Comparison of ENCODE assay signal across 8 mouse cellular contexts in genomic region chr4:129795151-129795860, GRCm38 (mm10). TPM values are rescaled to one million over a fixed set of nuclear protein-coding genes. Genes with fewer than 3 reads are reported as not detected.
DNase-seq lines count a peak whose midpoint lies in the region; ATAC-seq and TF ChIP-seq lines count a peak whose summit lies in the region.

No protein-coding gene starts in this region.

- no peak for TF ChIP-seq CTCF in gastrocnemius, adult 2 months (IDR thresholded peaks at IDR 0.05)
- no peak for TF ChIP-seq CTCF in liver, embryonic 14.5 days (IDR thresholded peaks at IDR 0.05; ENCODE audit: low read depth)

- no peaks in the 10 kb centered on the region for H3K27me3 ChIP-seq in hindbrain, embryonic 14.5 days (ENCODE audit: control insufficient read depth, insufficient read depth, low read length)
- H3K27me3 ChIP-seq in liver, embryonic 14.5 days (ENCODE audit: control insufficient read depth, insufficient read depth, low read length), result no peaks in the 10 kb centered on the region
- H3K27me3 ChIP-seq in neural tube, embryonic 14.5 days (ENCODE audit: control insufficient read depth, insufficient read depth, low read length), result no peaks in the 10 kb centered on the region

- H3K4me1 ChIP-seq in hindbrain, embryonic 14.5 days (replicated peaks; ENCODE audit: control insufficient read depth, insufficient read depth, low read length), result peaks cover 18% of the 10 kb centered on the region; the same call in 1 of the 2 replicates
- peaks cover 23 to 41% of the 10 kb centered on the region in 2 experiments for H3K4me1 ChIP-seq in liver, embryonic 14.5 days (replicated peaks; ENCODE audit: control insufficient read depth in 2 of 2, insufficient read depth in 2 of 2, low read length in 1 of 2)
- peaks cover 10% of the 10 kb centered on the region for H3K4me1 ChIP-seq in neural tube, embryonic 14.5 days (ENCODE audit: control insufficient read depth, insufficient read depth, low read length)

- peak overlapping the region; percentile 57 for H3K4me3 ChIP-seq in gastrocnemius, adult 2 months
- H3K4me3 ChIP-seq in hindbrain, embryonic 14.5 days (replicated peaks; ENCODE audit: low read length), result no peak overlapping the region
- no peak overlapping the region for H3K4me3 ChIP-seq in liver, embryonic 14.5 days (ENCODE audit: insufficient read depth in 1 of 2, low read depth in 2 of 2, low read length in 2 of 2)
- no peak overlapping the region for H3K4me3 ChIP-seq in neural tube, embryonic 14.5 days (ENCODE audit: low read depth, low read length)

- no peaks in the 10 kb centered on the region for H3K36me3 ChIP-seq in hindbrain, embryonic 14.5 days (replicated peaks; ENCODE audit: control insufficient read depth, insufficient read depth)
- no peaks in the 10 kb centered on the region for H3K36me3 ChIP-seq in liver, embryonic 14.5 days (replicated peaks; ENCODE audit: control insufficient read depth, insufficient read depth, low read depth)
- no peaks in the 10 kb centered on the region for H3K36me3 ChIP-seq in neural tube, embryonic 14.5 days (ENCODE audit: control insufficient read depth, insufficient read depth, low read length)

- intact Hi-C loops in gastrocnemius, adult 2 months (cut with DNase I), result no loop called here

- peak overlapping the region; percentile 21 for H3K9ac ChIP-seq in hindbrain, embryonic 14.5 days
- H3K9ac ChIP-seq in liver, embryonic 14.5 days (replicated peaks), result no peak overlapping the region
- H3K9ac ChIP-seq in neural tube, embryonic 14.5 days (replicated peaks; ENCODE audit: low read depth, low read length), result 0 out of 2 replicates have a peak overlapping the region, but pooled peaks have one; percentile 25

- 15% methylated on average over 17 of the region's 17 CpGs for WGBS in hindbrain, embryonic 14.5 days
- WGBS in liver, embryonic 14.5 days (ENCODE audit: insufficient replicate concordance), result 45% methylated on average over 17 of the region's 17 CpGs
- 15% methylated on average over 17 of the region's 17 CpGs for WGBS in neural tube, embryonic 14.5 days

- no peaks in the 10 kb centered on the region for H3K9me3 ChIP-seq in hindbrain, embryonic 14.5 days (ENCODE audit: control insufficient read depth, low read length)
- H3K9me3 ChIP-seq in liver, embryonic 14.5 days (ENCODE audit: control insufficient read depth, low read length), result no peaks in the 10 kb centered on the region
- H3K9me3 ChIP-seq in neural tube, embryonic 14.5 days (ENCODE audit: control insufficient read depth, low read length), result no peaks in the 10 kb centered on the region

- no peak for TF ChIP-seq EP300 in liver, embryonic 14.5 days (IDR thresholded peaks at IDR 0.05; ENCODE audit: low read depth)

- H3K27ac ChIP-seq in gastrocnemius, adult 2 months, result peak overlapping the region; percentile 83
- H3K27ac ChIP-seq in hindbrain, embryonic 14.5 days, result peak overlapping the region; percentile 68
- peak overlapping the region; percentile 12; the same call in 1 of the 2 replicates for H3K27ac ChIP-seq in liver, embryonic 14.5 days
- peak overlapping the region; percentile 70 for H3K27ac ChIP-seq in neural tube, embryonic 14.5 days (ENCODE audit: low read depth, low read length)

- no peak; the same call in 1 of the 2 replicates for ATAC-seq in hindbrain, embryonic 14.5 days (ENCODE audit: low FRiP score)
- ATAC-seq in liver, embryonic 14.5 days (ENCODE audit: insufficient read depth), result no peak
- no peak for ATAC-seq in neural tube, embryonic 14.5 days (ENCODE audit: low read depth)

- H3K4me2 ChIP-seq in hindbrain, embryonic 14.5 days (replicated peaks), result peak overlapping the region; percentile 33; the same call in 1 of the 2 replicates
- H3K4me2 ChIP-seq in liver, embryonic 14.5 days (ENCODE audit: low read depth), result 0 out of 2 replicates have a peak overlapping the region, but pooled peaks have one; percentile 15
- H3K4me2 ChIP-seq in neural tube, embryonic 14.5 days (ENCODE audit: low read depth, low read length), result peak overlapping the region; percentile 6; the same call in 1 of the 2 replicates

- peak; percentile 30 to 60 for DNase-seq in urinary bladder, adult 18-20 months (ENCODE audit: low spot score in 2 of 2)
- no peak for DNase-seq in urinary bladder, adult 2 months (ENCODE audit: low spot score)
- peak; percentile 59 for DNase-seq in gastrocnemius, adult 2 months
- no peak for DNase-seq in hindbrain, embryonic 14.5 days (ENCODE audit: low spot score)
- DNase-seq in liver, embryonic 14.5 days (ENCODE audit: low read depth in 3 of 3, low spot score in 3 of 3), result no peak
- DNase-seq in B cell, adult 2 months, result no peak
- no peak for DNase-seq in frontal cortex, postnatal 10 days (ENCODE audit: low spot score in 2 of 2)

RNA-seq across cellular contexts. Expression of gene Ptp4a2, which starts 15.7 kb away (rescaled TPM):
- polyA plus RNA-seq in urinary bladder, adult 2 months (2012; rRNA removed), result 121 and 139 TPM in 2 replicates
- 100 to 1,000 TPM; 569 to 658 TPM for total RNA-seq in gastrocnemius, adult 2 months (2021)
- polyA plus RNA-seq in hindbrain, embryonic 14.5 days (2014; fragmentation: Nextera tagmentation; extraction: Ambion mirVana), result 199 and 211 TPM in 2 replicates
- 26.1 and 42.2 TPM in 2 replicates for polyA plus RNA-seq in liver, embryonic 14.5 days (2012; rRNA removed)
- polyA plus RNA-seq in liver, embryonic 14.5 days (2014; fragmentation: Nextera tagmentation; extraction: Ambion mirVana), result 150 and 154 TPM in 2 replicates
- 163 and 234 TPM in 2 replicates for polyA plus RNA-seq in neural tube, embryonic 14.5 days (2014; fragmentation: Nextera tagmentation; extraction: Ambion mirVana)

RNA-seq across cellular contexts. Expression of gene Khdrbs1, which starts 53.2 kb away (rescaled TPM):
- polyA plus RNA-seq in urinary bladder, adult 2 months (2012; rRNA removed), result 21.7 and 39.0 TPM in 2 replicates
- total RNA-seq in gastrocnemius, adult 2 months (2021), result 10 to 100 TPM; 24.3 to 27.0 TPM
- 120 and 125 TPM in 2 replicates for polyA plus RNA-seq in hindbrain, embryonic 14.5 days (2014; fragmentation: Nextera tagmentation; extraction: Ambion mirVana)
- polyA plus RNA-seq in liver, embryonic 14.5 days (2012; rRNA removed), result 12.5 and 16.7 TPM in 2 replicates
- 24.0 and 28.2 TPM in 2 replicates for polyA plus RNA-seq in liver, embryonic 14.5 days (2014; fragmentation: Nextera tagmentation; extraction: Ambion mirVana)
- 105 and 141 TPM in 2 replicates for polyA plus RNA-seq in neural tube, embryonic 14.5 days (2014; fragmentation: Nextera tagmentation; extraction: Ambion mirVana)

Comparison
In these comparisons a context has a peak if more than half of its experiments do, and no peak if none do; other contexts are left out.
1. DNase-seq: peak in urinary bladder, adult 18-20 months (2 of 2) and gastrocnemius, adult 2 months (single experiment); none in urinary bladder, adult 2 months (single experiment), hindbrain, embryonic 14.5 days (single experiment), liver, embryonic 14.5 days (0 of 3), B cell, adult 2 months (0 of 2) and frontal cortex, postnatal 10 days (0 of 2).
2. H3K27ac ChIP-seq: peak in every context shown above with its lines; median percentile 83 in gastrocnemius, adult 2 months; 70 in neural tube, embryonic 14.5 days; 68 in hindbrain, embryonic 14.5 days; 12 in liver, embryonic 14.5 days.
3. Peak in every context shown above with its lines, with median percentiles within 50 percentile points of each other: H3K4me2 ChIP-seq.